Mouse (Mus musculus) brain, adult 2 months (tissue): ENCODE measurements around the gene Gsg1.
A peak's percentile ranks its signal among the peaks of the same experiment; 100 is the strongest.

Source experiments
- DNase-seq: peaks from one replicate; pipeline ENCODE4 v3.0.0; 2011; ENCODE audit warnings: low read depth, low spot score

Gsg1 gene

GRCm38 (mm10) chr6:135261124-135261523 lies 7.0 kb upstream of the Gsg1 start:
- DNase-seq: no peak

GRCm38 (mm10) chr6:135260435-135260834 lies 6.3 kb upstream of the Gsg1 start:
- DNase-seq: no peak

- peak; percentile 84 for DNase-seq
These were observed 1.4 kb downstream of the Gsg1 start for GRCm38 (mm10) chr6:135252728-135253077.

- peak; percentile 27 for DNase-seq
These were observed 2.1 kb downstream of the Gsg1 start for GRCm38 (mm10) chr6:135251849-135252727.

GRCm38 (mm10) chr6:135250926-135251699 lies 3.0 kb downstream of the Gsg1 start:
- no peak for DNase-seq

- DNase-seq: peak; percentile 79
These were observed 4.2 kb downstream of the Gsg1 start for GRCm38 (mm10) chr6:135249846-135250531.

GRCm38 (mm10) chr6:135247861-135248260 lies 6.3 kb downstream of the Gsg1 start:
- no peak for DNase-seq

- no peak for DNase-seq
These were observed 8.6 kb downstream of the Gsg1 start for GRCm38 (mm10) chr6:135245586-135245985.

- DNase-seq: no peak
These were observed 13.8 kb downstream of the Gsg1 start for GRCm38 (mm10) chr6:135240361-135240760.

- no peak for DNase-seq
These were observed 15.9 kb downstream of the Gsg1 start for GRCm38 (mm10) chr6:135238211-135238610.

GRCm38 (mm10) chr6:135237326-135237725 lies 16.8 kb downstream of the Gsg1 start:
- no peak for DNase-seq

GRCm38 (mm10) chr6:135236576-135236975 lies 17.6 kb downstream of the Gsg1 start:
- no peak for DNase-seq

- no peak for DNase-seq
These were observed 18.4 kb downstream of the Gsg1 start for GRCm38 (mm10) chr6:135235742-135236141.

- peak; percentile 83 for DNase-seq
These were observed 21.5 kb downstream of the Gsg1 start for GRCm38 (mm10) chr6:135232443-135233182.

GRCm38 (mm10) chr6:135230586-135230985 lies 23.6 kb downstream of the Gsg1 start:
- DNase-seq: no peak

GRCm38 (mm10) chr6:135228465-135228941 lies 25.6 kb downstream of the Gsg1 start:
- peak; percentile 74 for DNase-seq

GRCm38 (mm10) chr6:135223786-135224416 lies 30.2 kb downstream of the Gsg1 start:
- peak; percentile 80 for DNase-seq

GRCm38 (mm10) chr6:135219916-135220315 lies 34.2 kb downstream of the Gsg1 start:
- no peak for DNase-seq

GRCm38 (mm10) chr6:135218330-135218729 lies 35.8 kb downstream of the Gsg1 start:
- DNase-seq: no peak

- DNase-seq: no peak
These were observed 41.5 kb downstream of the Gsg1 start for GRCm38 (mm10) chr6:135212666-135213065.

- DNase-seq: no peak
These were observed 43.0 kb downstream of the Gsg1 start for GRCm38 (mm10) chr6:135211169-135211568.
